Mouse (Mus musculus) embryonic fibroblast, embryonic 13.5 days (primary cell): ENCODE results near the gene Smarcd2.

ENCODE experiments used
- CTCF ChIP-seq: IDR thresholded peaks from 2 replicates; pipeline ENCODE4 v1.5.1; 2011; ENCODE audit warnings: mild to moderate bottlenecking, control low read depth, low read length, moderate library complexity, borderline replicate concordance; ENCODE audit not compliant: insufficient read depth
- POLR2A ChIP-seq: IDR thresholded peaks from 2 replicates; pipeline ENCODE4 v1.6.1; 2011; ENCODE audit warnings: low read depth, mild to moderate bottlenecking, control low read depth, low read length, moderate library complexity

DNA sequence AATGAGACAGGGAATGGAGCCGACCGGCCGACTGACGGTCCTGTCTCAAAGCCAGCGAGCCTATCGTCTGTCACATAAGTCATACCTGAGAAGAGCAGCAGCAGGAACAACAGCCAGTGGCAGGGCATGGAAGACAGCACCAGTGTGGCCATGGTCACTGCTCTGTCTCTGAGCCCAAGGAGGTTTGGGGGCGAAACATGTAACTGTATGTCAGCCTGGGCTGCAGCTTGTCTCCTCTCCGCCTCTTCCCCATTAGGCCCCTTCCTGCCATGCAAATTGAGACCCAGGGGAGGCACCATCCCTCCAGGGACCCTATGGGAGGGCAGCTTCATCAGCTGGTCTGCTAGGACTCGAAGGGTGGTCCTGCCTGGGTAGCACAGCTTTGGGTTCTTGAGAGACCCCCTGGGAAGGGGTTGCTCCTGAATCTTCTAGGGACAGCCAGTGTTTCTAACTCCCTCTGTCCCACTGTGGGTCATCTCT, 41.6 kb upstream of the Smarcd2 start, which contains the start of gene Cd79b:
- TF ChIP-seq CTCF (no peak), POLR2A (no peak)
